In the genomic region with DNA sequence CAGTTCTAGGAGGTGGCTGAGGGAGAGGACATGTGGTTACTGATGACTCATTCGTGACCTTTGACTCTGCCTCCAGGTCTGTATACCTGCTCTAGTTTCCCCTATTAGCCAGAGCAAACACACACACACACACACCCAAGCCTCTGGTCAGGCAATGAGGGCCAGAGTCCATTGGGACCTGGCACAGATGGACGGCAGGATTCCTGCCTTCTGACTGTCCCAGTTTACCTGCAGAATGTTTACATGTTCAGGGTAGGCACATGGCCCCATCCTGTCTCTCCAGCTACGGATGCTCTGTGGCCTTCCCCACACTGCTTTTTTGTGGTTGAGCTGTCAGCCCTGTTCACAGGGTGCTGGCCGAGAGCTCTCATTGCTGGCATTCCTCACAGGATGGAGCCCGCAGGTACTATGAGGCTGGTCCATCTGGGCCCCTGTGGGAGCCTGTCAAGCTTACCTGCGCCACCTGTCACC, we compare ENCODE assay signal across 12 mouse cellular contexts. TPM values are rescaled to one million over a fixed set of nuclear protein-coding genes. Genes with fewer than 3 reads are reported as not detected.
A peak's percentile ranks its signal among the peaks of the same experiment; 100 is the strongest.
DNase-seq lines count a peak whose midpoint lies in the region; ATAC-seq and TF ChIP-seq lines count a peak whose summit lies in the region.
"Had no signal": no experiment of that assay in that cellular context is flagged by ENCODE, and none has a peak within 500 bp of the region (broad histone marks: within the 10 kb centered on the region; RNA-seq: fewer than 3 reads in every experiment).

No protein-coding gene starts in this region.

- 0 out of 2 replicates have a peak, but pooled peaks cover 1% of the 10 kb centered on the region for H3K79me2 ChIP-seq in heart, adult 2 months (replicated peaks; ENCODE audit: control insufficient read depth, insufficient read depth, low read length)

- ATAC-seq in kidney, embryonic 15.5 days (replicated peaks; ENCODE audit: low FRiP score), result no peak
- ATAC-seq in inflammation-experienced regulatory T-cells, adult 6 months, result peak; percentile 42
- ATAC-seq in liver, embryonic 14.5 days (ENCODE audit: insufficient read depth), result peak; percentile 33
- ATAC-seq: hindbrain, embryonic 16.5 days had no signal

- H3K4me2 ChIP-seq in kidney, embryonic 15.5 days, result no peak overlapping the region
- H3K4me2 ChIP-seq in liver, embryonic 14.5 days (ENCODE audit: low read depth), result no peak overlapping the region

- no peak overlapping the region for H3K9ac ChIP-seq in kidney, embryonic 15.5 days
- H3K9ac ChIP-seq in liver, embryonic 14.5 days (replicated peaks), result no peak overlapping the region
- H3K9ac ChIP-seq in heart, adult 2 months (ENCODE audit: low read depth, low read length), result no peak overlapping the region

- no peak overlapping the region for H3K4me3 ChIP-seq in kidney, embryonic 15.5 days (replicated peaks)
- 0 out of 2 replicates have a peak overlapping the region, but pooled peaks have one; percentile 20 for H3K4me3 ChIP-seq in E14TG2a.4 (replicated peaks; ENCODE audit: low read length)
- no peak overlapping the region for H3K4me3 ChIP-seq in liver, embryonic 14.5 days (ENCODE audit: insufficient read depth in 1 of 2, low read depth in 2 of 2, low read length in 2 of 2)
- no peak overlapping the region for H3K4me3 ChIP-seq in heart, adult 2 months

- peaks cover 48% of the 10 kb centered on the region for H3K4me1 ChIP-seq in kidney, embryonic 15.5 days
- peaks cover 73% of the 10 kb centered on the region for H3K4me1 ChIP-seq in E14TG2a.4 (replicated peaks; ENCODE audit: low read depth, low read length)
- H3K4me1 ChIP-seq in liver, embryonic 14.5 days (replicated peaks; ENCODE audit: control insufficient read depth in 2 of 2, insufficient read depth in 2 of 2, low read length in 1 of 2), result peaks cover 13 to 23% of the 10 kb centered on the region in 2 experiments
- H3K4me1 ChIP-seq in heart, adult 2 months (ENCODE audit: control insufficient read depth, insufficient read depth, low read length), result peaks cover 11% of the 10 kb centered on the region

- intact Hi-C loops in heart, adult 2 months (cut with DNase I), result loop anchor here (10.0 kb wide), 1 partner anchor 207 kb away; a partner anchor contains a TSS

- peaks cover 13% of the 10 kb centered on the region for H3K36me3 ChIP-seq in kidney, embryonic 15.5 days
- peaks cover 12% of the 10 kb centered on the region for H3K36me3 ChIP-seq in E14TG2a.4 (ENCODE audit: insufficient read depth, low read length)
- H3K36me3 ChIP-seq in liver, embryonic 14.5 days (replicated peaks; ENCODE audit: control insufficient read depth, insufficient read depth, low read depth), result peaks cover 2% of the 10 kb centered on the region; the same call in 1 of the 2 replicates
- peaks cover 2% of the 10 kb centered on the region; the same call in 1 of the 2 replicates for H3K36me3 ChIP-seq in heart, adult 2 months (ENCODE audit: control insufficient read depth, insufficient read depth, low read length)

- peak; percentile 53 for DNase-seq in kidney, adult 18-20 months
- DNase-seq in liver, embryonic 14.5 days (ENCODE audit: low read depth in 3 of 3, low spot score in 3 of 3), result peak in 2 of 3 experiments; percentile 35
- DNase-seq in heart, adult 2 months, result no peak
- DNase-seq in adipocyte (ENCODE audit: low spot score), result no peak
- no peak for DNase-seq in left cerebral cortex, adult 8-10 months (ENCODE audit: low spot score in 2 of 2)
- DNase-seq: adrenal gland, postnatal 36 days had no signal

- 64% methylated on average over 6 of the region's 6 CpGs for WGBS in kidney, embryonic 15.5 days
- WGBS in liver, embryonic 14.5 days (ENCODE audit: insufficient replicate concordance), result 38% methylated on average over 6 of the region's 6 CpGs
- 76% methylated on average over 6 of the region's 6 CpGs for WGBS in heart, adult 2 months

- no peak overlapping the region for H3K27ac ChIP-seq in kidney, embryonic 15.5 days
- no peak overlapping the region for H3K27ac ChIP-seq in liver, embryonic 14.5 days
- no peak overlapping the region for H3K27ac ChIP-seq in heart, adult 2 months

- H3K9me3 ChIP-seq in kidney, embryonic 15.5 days (replicated peaks), result no peaks in the 10 kb centered on the region
- no peaks in the 10 kb centered on the region for H3K9me3 ChIP-seq in E14TG2a.4 (ENCODE audit: low read length)
- H3K9me3 ChIP-seq in liver, embryonic 14.5 days (ENCODE audit: control insufficient read depth, low read length), result no peaks in the 10 kb centered on the region

- TF ChIP-seq CTCF in E14TG2a.4 (conservative IDR thresholded peaks at IDR 0.05; ENCODE audit: low read length), result no peak
- TF ChIP-seq CTCF in liver, embryonic 14.5 days (IDR thresholded peaks at IDR 0.05; ENCODE audit: low read depth), result no peak
- TF ChIP-seq CTCF in heart, adult 2 months (IDR thresholded peaks at IDR 0.05), result no peak

- TF ChIP-seq POLR2A in heart, adult 2 months (IDR thresholded peaks at IDR 0.05; ENCODE audit: insufficient read depth, low read depth, low read length), result no peak

- no peaks in the 10 kb centered on the region for H3K27me3 ChIP-seq in kidney, embryonic 15.5 days
- H3K27me3 ChIP-seq in E14TG2a.4 (ENCODE audit: insufficient read depth, low read length), result peaks cover 24% of the 10 kb centered on the region
- H3K27me3 ChIP-seq in liver, embryonic 14.5 days (ENCODE audit: control insufficient read depth, insufficient read depth, low read length), result no peaks in the 10 kb centered on the region; the same call in none of the 2 replicates
- H3K27me3 ChIP-seq in heart, adult 2 months (ENCODE audit: control insufficient read depth, insufficient read depth, low read length), result peaks cover 2% of the 10 kb centered on the region; the same call in 1 of the 2 replicates
- H3K27me3 ChIP-seq: CH12.LX had no signal

- TF ChIP-seq EP300 in liver, embryonic 14.5 days (IDR thresholded peaks at IDR 0.05; ENCODE audit: low read depth), result no peak
- no peak for TF ChIP-seq EP300 in heart, adult 2 months (IDR thresholded peaks at IDR 0.05; ENCODE audit: insufficient read depth, low read depth, low read length)

RNA-seq across cellular contexts. Expression of a gene that starts 2.0 kb away (rescaled TPM):
- 0.33 and 0.65 TPM in 2 replicates for polyA plus RNA-seq in kidney, embryonic 15.5 days (2015; fragmentation: Nextera tagmentation; extraction: Ambion mirVana)
- polyA plus RNA-seq in inflammation-experienced regulatory T-cells, adult 6 months (2017; shearing (Covaris generic)), result under 1 TPM in 1 of 3 experiments, not detected in 2; 0.11 TPM
- 0.15 and 0.16 TPM in 2 replicates for polyA plus RNA-seq in liver, embryonic 14.5 days (2012; rRNA removed)
- polyA plus RNA-seq in liver, embryonic 14.5 days (2014; fragmentation: Nextera tagmentation; extraction: Ambion mirVana), result 0.06 and 0.15 TPM in 2 replicates
- under 1 TPM in 1 of 2 experiments, not detected in 1; 0.18 TPM for total RNA-seq in heart, adult 2 months (2021)
- polyA plus RNA-seq in heart, adult 2 months (2012; rRNA removed), result 0.06 TPM in 2 replicates
- under 1 TPM; 0.09 to 0.52 (median 0.23) TPM for total RNA-seq in left cerebral cortex, adult 8-10 months (2022)
- total RNA-seq: gastrocnemius, adult 8-10 months had no signal

RNA-seq across cellular contexts. Expression of a gene that starts 2.5 kb away (rescaled TPM):
- polyA plus RNA-seq in kidney, embryonic 15.5 days (2015; fragmentation: Nextera tagmentation; extraction: Ambion mirVana), result 18.0 and 19.5 TPM in 2 replicates
- polyA plus RNA-seq in inflammation-experienced regulatory T-cells, adult 6 months (2017; shearing (Covaris generic)), result 10 to 100 TPM; 10.5 to 13.1 (median 12.8) TPM
- 5.8 and 7.5 TPM in 2 replicates for polyA plus RNA-seq in liver, embryonic 14.5 days (2012; rRNA removed)
- polyA plus RNA-seq in liver, embryonic 14.5 days (2014; fragmentation: Nextera tagmentation; extraction: Ambion mirVana), result 2.4 and 2.8 TPM in 2 replicates
- 10 to 100 TPM in 1 of 2 experiments, 1 to 10 TPM in 1; 8.8 to 11.6 TPM for total RNA-seq in heart, adult 2 months (2021)
- 9.3 and 13.3 TPM in 2 replicates for polyA plus RNA-seq in heart, adult 2 months (2012; rRNA removed)
- 10 to 100 TPM; 12.7 to 15.8 (median 13.0) TPM for total RNA-seq in left cerebral cortex, adult 8-10 months (2022)

RNA-seq across cellular contexts. Expression of a gene that starts 17.9 kb away (rescaled TPM):
- 56.6 and 63.8 TPM in 2 replicates for polyA plus RNA-seq in kidney, embryonic 15.5 days (2015; fragmentation: Nextera tagmentation; extraction: Ambion mirVana)
- 100 to 1,000 TPM in 1 of 3 experiments, 10 to 100 TPM in 2; 76.4 to 107 (median 93.3) TPM for polyA plus RNA-seq in inflammation-experienced regulatory T-cells, adult 6 months (2017; shearing (Covaris generic))
- 6.1 and 6.7 TPM in 2 replicates for polyA plus RNA-seq in liver, embryonic 14.5 days (2012; rRNA removed)
- 11.8 and 12.0 TPM in 2 replicates for polyA plus RNA-seq in liver, embryonic 14.5 days (2014; fragmentation: Nextera tagmentation; extraction: Ambion mirVana)
- total RNA-seq in heart, adult 2 months (2021), result 100 to 1,000 TPM; 112 to 127 TPM
- polyA plus RNA-seq in heart, adult 2 months (2012; rRNA removed), result 142 and 156 TPM in 2 replicates
- 100 to 1,000 TPM; 101 to 123 (median 111) TPM for total RNA-seq in left cerebral cortex, adult 8-10 months (2022)

RNA-seq across cellular contexts. Expression of a gene that starts 28.4 kb away (rescaled TPM):
- polyA plus RNA-seq in kidney, embryonic 15.5 days (2015; fragmentation: Nextera tagmentation; extraction: Ambion mirVana), result 20.7 and 22.4 TPM in 2 replicates
- polyA plus RNA-seq in inflammation-experienced regulatory T-cells, adult 6 months (2017; shearing (Covaris generic)), result under 1 TPM in 1 of 3 experiments, not detected in 2; 0.04 TPM
- 1.7 and 1.9 TPM in 2 replicates for polyA plus RNA-seq in liver, embryonic 14.5 days (2012; rRNA removed)
- polyA plus RNA-seq in liver, embryonic 14.5 days (2014; fragmentation: Nextera tagmentation; extraction: Ambion mirVana), result 1.2 and 1.4 TPM in 2 replicates
- total RNA-seq in heart, adult 2 months (2021), result 1 to 10 TPM; 6.2 to 6.8 TPM
- polyA plus RNA-seq in heart, adult 2 months (2012; rRNA removed), result 3.5 and 3.8 TPM in 2 replicates
- total RNA-seq in left cerebral cortex, adult 8-10 months (2022), result 10 to 100 TPM in 2 of 4 experiments, 1 to 10 TPM in 2; 7.3 to 13.3 (median 11.3) TPM

RNA-seq across cellular contexts. Expression of a gene that starts 59.3 kb away (rescaled TPM):
- polyA plus RNA-seq in kidney, embryonic 15.5 days (2015; fragmentation: Nextera tagmentation; extraction: Ambion mirVana), result 32.2 and 39.9 TPM in 2 replicates
- polyA plus RNA-seq in inflammation-experienced regulatory T-cells, adult 6 months (2017; shearing (Covaris generic)), result not detected
- 0.89 and 1.0 TPM in 2 replicates for polyA plus RNA-seq in liver, embryonic 14.5 days (2012; rRNA removed)
- 0.33 and 0.66 TPM in 2 replicates for polyA plus RNA-seq in liver, embryonic 14.5 days (2014; fragmentation: Nextera tagmentation; extraction: Ambion mirVana)
- total RNA-seq in heart, adult 2 months (2021), result 1 to 10 TPM; 3.6 to 5.1 TPM
- polyA plus RNA-seq in heart, adult 2 months (2012; rRNA removed), result 6.0 and 7.3 TPM in 2 replicates
- 1 to 10 TPM; 1.0 to 2.7 (median 2.1) TPM for total RNA-seq in left cerebral cortex, adult 8-10 months (2022)
- total RNA-seq: CH12.LX had no signal

Comparison
In these comparisons a context has a peak if more than half of its experiments do, and no peak if none do; other contexts are left out.
1. DNase-seq: peak in kidney, adult 18-20 months (single experiment) and liver, embryonic 14.5 days (2 of 3); none in heart, adult 2 months (0 of 2), adipocyte (single experiment) and left cerebral cortex, adult 8-10 months (0 of 2).